Mouse (Mus musculus) layer of hippocampus, postnatal 36 days (tissue): ENCODE results near the gene Prdm11. TPM values are rescaled to one million over a fixed set of nuclear protein-coding genes. Genes with fewer than 3 reads are reported as not detected.

Source experiments
- DNase-seq, 2 experiments: peaks; one replicate each; pipeline ENCODE4 v3.0.0; 2022
- total RNA-seq, 2 experiments: library from RNA; stranded (reverse); gene quantifications; 2 replicates each; pipeline ENCODE4 v1.2.3; 2021

Prdm11 gene
- total RNA-seq, 2 experiments from 2014 or later: 25.7 to 30.1 TPM

DNA sequence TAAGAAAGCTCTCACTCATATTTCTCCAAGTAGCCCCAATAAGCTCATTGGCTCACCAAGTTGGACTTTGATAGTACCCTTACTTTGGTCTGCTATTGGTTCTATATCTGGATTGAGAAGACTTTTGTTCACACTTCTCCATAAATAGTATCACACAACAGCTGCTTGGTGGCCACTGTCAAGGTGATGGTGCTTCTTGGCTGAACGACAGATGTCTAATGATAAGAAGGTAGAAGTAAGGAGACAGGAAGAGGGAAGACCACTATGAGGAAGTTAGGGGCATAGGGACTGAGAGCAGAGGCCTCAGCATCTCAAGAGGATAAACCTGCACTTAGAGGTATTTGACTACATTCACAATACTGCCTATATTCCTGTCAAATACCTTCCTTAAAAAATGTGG, 81.6 kb downstream of the Prdm11 start:
- DNase-seq: no peak

DNA sequence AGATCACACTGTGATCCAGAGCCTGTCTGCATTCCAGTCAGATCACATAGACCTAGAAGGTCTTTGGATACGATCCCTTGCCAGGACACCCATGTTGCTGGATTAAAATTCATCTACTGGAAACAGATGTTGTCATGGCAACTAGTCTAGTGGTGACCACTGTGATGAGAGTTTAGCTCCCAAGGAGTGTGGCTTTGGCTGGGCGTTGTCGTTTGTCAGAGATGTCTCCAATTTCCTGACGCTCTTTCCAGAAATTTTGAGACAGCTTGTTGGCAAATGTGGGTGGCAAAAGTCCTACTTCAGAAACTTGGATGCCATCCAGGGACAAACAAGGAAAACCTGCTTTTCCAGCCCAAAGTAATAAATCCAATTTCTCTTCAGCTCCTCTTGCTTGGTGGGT, 87.3 kb downstream of the Prdm11 start:
- DNase-seq: no peak

DNA sequence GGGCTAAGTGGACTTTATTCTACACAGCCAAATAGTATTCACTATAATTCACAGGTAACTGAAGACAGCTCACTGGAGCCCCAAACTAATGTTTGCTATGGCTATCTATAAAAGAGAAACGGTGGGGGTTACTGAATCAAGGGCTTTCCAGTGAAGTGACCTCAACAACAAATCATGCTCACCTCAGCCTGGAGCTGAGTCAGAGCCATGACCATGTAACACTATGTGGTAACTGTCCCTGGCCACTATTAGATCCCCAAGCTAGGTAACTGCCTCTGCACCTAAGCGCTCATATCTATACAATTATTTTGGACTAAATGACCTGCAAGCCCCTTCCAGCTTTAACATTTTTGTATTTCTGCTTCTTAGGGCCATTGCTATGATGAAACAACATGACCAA, 89.0 kb downstream of the Prdm11 start:
- DNase-seq: no peak

DNA sequence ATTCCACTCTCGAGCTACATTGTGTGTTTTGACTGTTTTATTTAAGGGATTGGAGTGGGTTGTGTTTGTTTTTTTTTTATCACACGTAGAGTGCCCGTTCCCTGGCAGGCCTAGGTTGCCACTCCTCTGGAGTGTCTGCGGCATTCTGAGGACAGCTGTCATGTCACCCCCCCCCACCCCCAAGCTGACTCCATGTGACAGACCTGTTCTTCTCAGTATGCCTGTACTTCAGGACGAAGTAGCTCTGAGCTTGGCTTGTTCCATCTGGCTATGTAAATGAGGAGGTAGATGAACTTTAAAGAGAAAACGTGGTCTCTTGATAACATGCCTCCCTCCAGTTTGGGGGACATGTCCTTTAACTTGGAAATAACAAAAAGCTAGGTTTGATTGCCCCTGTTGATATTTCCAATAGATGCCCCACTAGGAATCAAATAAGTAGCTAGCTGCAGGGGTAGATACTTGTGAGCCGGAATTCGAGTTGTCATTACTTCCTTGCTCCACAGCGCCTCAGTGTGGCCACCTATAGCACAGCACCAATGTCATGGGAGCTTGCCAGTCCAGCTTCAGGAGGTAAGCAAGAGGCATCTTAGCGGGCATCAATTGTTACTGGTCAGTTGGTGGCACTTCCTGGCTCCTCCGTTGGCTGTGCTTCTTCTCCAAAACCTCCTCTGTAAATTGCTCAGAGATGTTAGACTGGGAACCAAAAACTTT, 91.4 kb downstream of the Prdm11 start:
- peak; percentile 62 to 69 for DNase-seq

DNA sequence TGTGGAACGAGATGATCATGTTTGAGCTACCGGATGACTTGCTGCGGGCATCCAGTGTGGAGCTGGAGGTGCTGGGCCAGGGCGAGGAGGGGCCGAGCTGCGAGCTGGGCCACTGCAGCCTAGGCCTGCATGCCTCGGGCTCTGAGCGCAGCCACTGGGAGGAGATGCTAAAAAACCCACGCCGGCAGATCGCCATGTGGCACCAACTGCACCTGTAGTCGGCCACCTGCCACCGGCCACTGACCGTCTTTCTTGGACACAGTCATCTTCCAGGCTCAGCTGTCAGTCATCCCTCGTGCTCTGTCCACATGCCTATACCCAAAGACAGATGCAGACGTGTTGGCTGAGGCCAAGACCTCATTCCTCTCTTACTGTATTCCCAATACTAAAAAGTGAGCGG, 92.5 kb downstream of the Prdm11 start:
- no peak for DNase-seq

DNA sequence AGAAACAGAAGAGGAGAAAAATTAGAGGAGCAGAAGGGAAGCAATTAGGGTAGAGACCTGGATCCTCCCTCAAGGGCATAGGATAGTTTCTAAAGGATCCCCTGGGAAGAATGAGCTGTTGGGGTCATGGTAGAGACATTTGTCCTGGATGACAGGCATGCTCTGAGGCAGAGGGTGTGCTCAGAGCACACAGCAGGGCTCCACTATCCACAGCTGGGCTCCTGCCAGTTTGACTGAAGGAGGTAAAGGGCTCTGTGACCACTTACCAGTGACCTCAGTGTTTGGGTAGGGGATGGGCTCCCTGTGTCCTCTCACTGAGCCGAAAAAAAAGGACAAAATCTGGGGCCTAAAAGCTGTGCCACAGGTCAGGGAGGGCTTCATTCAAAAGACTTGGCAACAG, 96.4 kb downstream of the Prdm11 start:
- no peak for DNase-seq

DNA sequence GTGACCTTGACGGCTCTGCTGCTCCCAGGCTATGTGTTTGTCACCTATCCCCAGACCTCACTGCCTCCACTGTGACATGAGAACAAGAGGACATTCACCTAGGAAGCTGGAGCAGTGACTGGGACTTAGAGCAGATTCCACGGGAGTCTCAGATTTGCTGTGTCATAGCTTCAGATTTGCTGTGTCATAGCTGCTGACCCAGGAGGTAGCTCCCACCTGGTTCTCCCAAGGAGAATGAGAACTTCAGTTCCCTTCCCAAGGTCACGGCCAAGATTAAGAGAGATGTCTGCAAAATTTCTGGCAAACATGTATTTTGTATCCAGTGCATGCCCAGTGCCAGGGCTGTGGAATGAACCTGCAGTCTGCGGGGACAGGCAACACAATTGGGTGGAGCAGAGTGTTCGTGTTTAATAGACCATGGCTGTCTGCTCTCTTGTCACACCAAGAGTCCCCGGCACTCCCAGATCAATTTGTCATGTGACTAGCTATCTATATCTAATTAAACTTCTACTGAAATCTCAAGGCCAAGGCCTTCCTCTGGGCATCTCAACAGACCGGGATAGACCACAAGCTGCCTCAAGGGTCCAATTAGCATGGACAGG, 97.2 kb downstream of the Prdm11 start:
- DNase-seq: no peak

DNA sequence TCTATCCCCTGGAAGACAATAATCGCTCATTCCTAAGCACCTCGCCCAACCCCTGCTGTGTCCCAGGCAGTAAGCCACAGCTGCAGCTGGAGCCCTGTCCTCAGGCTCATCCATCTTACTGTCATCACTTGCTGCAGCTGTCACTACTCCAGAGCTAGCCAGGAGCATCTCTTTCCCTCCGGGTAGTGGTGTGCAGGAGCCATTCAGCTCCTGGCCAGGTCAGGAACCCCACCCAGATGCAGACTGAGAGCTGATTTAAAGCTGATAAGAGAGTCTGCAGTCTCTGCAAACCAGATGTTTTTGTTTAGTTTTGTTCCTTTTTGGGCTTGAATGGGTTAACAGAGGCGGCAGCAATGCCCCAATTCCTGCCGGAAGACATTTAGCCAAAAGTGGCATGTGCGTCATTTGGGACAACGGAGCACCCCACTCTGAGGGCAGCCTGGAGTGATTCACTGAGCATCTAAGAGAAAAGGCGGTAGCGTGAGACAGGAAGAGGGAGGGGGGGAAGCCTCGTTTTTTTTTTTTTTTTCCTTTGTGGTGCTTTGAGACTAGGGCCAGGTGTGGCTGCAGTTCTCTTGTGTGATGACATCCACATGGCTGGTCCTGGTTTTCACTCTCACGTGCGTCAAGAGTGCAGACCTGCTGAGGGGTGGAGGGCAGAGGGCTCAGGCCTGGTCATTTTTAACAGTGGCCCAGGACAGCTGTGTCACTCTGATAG, 97.8 kb downstream of the Prdm11 start:
- DNase-seq: no peak

DNA sequence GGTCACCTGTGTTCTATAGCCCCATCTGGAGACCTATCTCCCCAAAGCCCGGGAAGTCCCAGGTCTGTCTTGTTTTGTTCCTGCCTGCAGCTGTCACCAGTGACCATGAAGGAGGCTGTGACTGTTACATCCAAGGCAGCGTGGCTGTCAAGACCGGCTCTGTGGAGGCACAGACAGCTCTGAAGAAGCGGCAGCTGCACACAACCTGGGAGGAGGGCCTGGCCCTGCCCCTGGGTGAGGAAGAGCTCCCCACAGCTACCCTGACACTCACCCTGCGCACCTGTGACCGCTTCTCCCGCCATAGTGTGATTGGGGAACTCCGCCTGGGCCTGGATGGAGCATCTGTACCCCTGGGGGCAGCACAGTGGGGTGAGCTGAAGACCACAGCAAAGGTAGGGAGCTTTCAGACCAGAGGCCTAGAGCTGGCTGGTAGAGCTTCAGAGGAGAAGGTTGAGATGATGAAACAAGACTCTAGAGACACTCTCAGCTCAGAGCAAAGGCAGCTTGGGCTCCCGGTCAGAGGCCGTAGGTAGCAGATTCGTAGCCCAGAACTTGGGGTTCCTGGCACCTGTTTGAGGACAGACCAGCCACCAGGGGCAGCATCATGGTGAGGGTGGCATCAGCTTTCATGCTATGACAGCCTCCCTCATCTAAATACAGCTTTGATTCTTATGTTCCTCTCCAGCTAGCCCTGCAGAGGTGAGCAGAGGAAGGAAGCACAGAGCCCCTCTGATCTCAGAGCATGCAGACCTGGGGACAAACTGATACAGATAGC, 100.0 kb downstream of the Prdm11 start:
- DNase-seq: no peak

DNA sequence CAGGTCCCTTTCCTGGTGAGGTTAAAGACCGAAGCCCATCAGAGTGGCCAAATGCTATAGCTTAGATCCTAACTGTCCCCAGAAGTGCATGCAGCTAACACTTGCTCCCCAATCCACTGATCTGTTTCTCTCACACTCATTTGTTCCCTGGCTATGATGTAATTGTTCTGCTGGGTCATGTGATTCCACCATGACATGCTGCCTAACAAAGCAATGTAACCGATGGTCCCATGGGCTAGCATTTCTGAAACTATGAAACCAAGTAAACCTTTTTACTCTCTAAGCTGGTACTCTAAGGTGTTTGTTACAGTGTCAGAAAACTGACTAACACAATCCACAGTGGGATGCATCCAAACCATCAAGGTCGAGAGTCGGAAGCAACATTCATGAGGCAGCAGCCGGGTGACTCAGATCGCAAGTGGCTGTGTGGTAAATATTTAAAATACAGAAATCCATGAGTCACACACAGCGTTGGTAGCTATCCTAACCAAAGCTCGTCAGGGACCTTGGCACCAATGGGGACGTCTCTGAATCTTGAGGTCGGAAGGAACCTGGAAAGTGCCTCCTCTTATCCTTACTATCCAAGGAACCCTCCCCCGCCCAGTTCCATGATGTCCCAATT, 100.7 kb downstream of the Prdm11 start:
- DNase-seq: no peak

DNA sequence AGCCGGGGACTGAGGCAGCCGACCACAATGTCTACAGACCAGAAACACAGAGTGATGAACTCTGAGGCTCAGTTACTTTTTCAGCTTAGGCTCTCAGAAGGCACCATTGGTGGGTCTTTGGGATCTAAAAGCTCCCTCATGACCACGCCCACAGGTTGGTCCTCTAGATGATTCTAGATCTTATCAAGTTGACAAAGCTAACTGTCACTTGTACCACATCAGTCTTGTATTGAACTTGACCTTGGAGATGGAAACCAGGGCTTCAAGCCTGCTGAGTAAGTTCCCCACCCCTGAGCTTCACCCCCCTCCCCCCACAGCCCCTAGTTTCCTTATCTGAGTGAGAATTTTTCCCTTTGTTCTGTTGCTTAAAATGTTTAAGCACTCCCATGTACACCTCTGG, 101.6 kb downstream of the Prdm11 start:
- no peak for DNase-seq

DNA sequence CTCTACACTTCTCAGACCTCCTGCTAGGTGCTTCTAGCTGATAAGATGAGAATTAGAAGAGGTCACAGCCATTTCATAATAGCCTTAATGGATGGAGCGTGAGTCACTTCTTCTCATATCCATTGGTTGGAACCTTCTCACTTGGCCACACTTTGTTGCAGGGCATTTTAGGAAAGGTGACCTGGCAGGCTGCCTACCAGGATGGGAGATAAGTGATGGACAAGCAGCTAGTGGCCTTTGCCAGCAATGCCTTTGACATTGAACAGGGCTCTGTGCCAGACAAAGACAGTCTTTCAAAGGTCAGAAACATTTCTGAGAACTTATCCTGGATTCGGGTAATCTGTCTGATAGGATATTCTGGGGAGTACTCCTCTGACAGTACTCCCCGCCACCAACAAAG, 102.6 kb downstream of the Prdm11 start:
- no peak for DNase-seq

DNA sequence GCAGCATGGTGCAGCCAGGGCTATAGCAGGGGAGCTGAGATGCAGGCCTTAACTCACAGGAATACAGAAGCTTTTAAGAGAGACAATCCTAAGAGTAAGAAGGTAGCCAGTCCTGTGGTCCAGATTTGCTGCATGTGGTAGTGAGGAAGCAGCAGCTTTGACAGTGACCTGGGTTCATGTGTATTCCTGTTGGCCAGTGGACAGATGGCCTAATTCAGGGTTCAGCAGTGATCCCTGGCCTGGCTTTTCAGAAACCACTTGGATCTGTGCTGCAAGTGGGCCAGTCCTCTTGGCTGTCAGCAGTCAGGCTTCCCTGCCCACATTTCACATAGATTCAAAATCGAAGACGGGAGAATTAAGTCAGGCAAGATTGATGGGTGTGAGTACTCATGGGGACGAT, 104.5 kb downstream of the Prdm11 start:
- DNase-seq: no peak

DNA sequence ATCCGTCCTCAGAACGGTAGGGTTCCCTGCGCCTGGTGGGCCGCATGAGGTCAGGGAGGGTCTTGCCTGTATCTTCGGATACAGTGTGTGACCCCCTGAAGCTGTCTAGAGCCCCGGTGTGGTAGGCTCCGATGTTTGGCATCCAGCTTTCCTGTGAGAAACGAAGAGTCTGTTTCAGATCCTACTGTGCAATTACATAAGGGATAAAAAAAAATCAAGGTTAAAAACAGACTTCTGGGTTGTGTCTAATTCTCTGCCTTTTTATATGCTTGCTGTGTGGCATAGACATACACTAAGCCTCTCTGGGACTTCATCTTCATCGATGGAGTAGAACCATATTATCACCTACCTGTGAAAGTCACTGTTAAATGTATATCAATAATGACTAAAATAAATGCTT, 105.0 kb downstream of the Prdm11 start:
- DNase-seq: no peak

DNA sequence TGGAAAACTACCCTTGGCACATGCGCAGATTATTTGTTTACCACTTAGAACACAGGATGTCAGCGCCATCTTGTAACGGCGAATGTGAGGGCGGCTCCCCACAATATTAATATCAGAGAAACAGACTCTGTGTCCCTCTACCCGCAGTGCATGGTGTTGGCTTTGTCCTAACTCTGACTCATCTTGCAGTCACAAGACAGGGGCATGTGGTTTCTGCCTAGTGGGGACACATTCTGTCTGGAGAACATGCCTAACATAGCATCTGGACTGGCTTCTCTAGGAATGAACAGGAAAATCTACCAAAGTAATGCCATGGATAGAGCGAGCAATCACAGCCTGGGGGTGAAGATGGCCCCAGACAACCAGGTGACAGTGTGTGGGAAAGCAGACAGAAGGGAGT, 107.1 kb downstream of the Prdm11 start:
- DNase-seq: no peak

DNA sequence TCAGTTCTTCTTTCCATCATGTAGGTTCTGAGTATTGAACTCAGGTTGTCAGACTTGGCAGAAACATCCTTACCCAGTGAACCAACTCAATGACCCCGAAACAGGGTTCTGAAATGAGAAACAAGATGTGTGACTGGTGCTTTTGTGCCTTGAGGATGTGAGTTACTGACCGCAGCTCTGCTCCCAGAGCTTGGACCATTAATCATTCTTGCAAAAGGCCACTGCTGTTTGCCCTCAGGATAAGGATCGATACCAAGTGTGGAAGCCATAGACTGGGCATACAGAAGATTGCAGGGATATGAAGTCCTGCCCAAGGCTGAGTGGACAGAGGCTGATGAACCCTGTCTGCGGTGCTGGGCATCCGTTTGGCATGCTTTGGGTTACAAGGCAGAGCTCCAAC, 107.9 kb downstream of the Prdm11 start:
- no peak for DNase-seq

DNA sequence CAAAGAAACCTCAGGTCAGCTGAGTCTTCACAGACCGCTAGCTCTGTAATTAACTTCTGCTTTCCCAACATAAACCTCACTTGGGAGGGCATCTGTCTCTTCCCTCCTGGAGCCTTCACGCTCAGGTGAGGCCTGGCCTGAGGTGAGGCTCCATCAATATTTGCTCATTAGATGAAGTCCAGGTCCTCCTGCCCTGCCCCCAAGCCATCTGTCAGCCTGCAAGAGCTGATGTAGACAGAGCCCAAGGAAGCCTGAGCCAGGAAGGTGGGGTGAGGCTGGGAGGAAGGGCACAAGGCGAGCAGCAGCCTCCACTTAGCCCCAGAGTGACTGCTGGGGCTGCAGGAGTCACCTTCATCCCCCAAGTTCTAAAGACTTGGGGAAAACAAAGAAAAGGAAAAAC, 110.5 kb downstream of the Prdm11 start:
- DNase-seq: no peak

DNA sequence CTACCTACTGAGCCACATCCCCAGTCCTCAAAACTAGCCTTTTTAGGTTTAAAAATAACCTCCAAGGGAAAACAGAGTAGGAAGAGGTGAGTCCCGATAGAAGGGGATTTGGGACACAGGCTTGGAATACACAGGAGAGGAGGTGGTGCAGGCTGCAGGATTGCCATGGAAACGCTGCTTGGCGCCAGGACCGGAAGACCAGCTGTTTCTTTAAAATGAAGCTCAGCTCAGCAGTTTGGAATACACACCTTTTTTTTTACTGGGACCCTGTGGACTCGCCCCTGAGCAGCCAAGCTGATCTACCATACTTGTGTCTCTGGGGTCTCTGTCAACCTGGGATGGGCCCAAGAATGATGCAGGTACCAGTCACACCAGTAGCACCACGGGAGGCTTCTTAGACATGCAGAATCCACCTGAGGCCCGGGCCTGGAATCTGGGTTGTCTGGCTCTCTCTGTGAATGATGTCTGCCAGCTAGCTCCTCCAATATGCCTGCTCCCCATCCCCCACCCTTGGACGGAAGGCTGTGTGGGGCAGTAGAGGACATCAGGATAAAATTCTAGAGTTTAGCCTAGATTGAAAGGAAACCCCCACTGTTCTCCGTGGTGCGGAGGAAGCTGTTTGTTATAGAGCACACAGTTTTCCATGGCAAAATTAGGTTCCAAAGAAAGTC, 111.5 kb downstream of the Prdm11 start:
- peak; percentile 59 to 66 for DNase-seq

DNA sequence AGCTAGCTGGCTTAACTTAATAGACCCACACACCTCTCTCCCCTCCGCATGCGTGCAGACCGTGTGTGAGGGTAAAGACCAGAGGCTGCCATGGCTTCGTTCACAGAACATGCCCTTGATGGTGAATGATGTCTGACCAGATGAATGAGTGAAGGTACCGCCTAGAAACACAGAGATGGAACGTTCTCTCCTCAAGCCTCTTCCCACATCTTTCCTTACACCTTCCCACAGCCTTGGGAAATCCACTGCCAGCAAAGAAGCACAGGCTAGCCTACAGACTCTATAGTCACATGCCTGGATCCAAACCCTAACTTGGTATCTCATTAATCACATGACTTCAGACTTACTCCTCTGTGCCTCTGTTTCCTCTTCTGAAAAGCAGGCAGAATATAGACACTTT, 112.6 kb downstream of the Prdm11 start:
- no peak for DNase-seq

DNA sequence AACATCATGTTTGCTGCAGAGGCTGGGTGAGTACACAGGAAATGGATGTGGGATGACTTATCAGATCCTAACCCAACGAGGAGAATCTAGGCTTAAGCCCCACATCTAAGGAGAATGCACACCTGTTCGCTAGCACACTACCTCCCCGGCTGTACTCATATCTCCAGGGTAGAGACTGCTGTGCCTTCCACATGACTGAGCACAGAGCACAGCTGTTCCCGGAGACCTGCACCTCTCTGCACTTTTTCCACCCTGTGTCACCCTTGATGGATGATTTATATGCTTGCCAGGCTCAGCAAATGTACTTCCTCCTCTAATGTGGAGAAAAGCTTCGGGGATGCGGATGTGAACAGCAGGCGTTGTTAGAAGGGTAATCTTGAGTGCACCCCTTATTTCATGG, 114.9 kb downstream of the Prdm11 start:
- no peak for DNase-seq

DNA sequence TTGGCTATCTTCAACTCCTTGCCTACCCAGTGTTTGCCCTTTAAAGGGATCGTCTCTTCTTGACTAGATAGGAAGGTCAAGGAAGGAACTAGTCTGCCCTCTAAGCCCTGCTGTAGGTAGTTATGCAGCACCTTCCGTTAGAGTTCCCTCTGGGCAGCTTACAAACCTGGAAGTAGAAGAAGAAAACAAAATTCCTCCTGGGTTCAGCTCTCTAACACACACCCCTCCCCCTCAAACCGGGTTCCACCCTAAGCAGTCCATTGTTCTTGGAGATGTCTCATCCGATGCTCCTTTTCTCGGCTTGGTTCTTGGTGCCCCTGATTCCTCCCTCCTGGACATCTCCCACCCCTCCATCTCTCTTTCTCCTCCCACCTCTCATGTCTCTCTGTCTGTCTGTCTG, 116.3 kb downstream of the Prdm11 start:
- no peak for DNase-seq

DNA sequence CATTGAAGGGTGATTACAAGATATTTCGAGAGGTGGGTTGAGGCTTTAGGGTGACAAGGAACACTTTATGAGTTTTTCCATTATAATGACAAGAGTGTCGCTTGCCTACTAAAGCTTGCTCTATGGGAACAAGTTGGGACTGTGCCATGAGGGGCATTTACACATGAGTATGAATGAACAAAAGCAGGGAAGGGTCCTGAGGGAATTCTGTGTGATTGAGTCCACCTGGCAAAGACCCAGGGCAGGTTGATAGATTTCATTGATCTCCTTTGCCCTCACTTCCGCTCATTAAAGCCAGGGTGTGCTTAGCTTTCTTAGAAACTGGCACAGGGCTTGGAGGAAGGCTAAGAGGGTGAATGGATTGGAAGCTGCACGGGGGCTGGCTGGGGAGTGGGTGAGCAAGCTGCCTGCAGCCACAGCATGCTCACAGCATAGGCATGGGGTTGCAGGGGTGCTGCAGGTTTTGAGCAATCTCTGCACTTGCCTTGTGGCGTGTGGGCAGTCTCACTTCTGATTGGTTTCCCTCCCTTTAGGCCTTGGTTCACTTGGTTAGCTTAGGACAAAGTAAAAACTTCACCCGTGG, 121.2 kb downstream of the Prdm11 start:
- DNase-seq: no peak
